Mouse (Mus musculus): Measurements from ENCODE around the gene Slc36a3. TPM values are rescaled to one million over a fixed set of nuclear protein-coding genes. Genes with fewer than 3 reads are reported as not detected.

Slc36a3 gene
- polyA plus RNA-seq, 1 experiment from 2014 or later, result not detected

- Histone ChIP-seq H3K36me3 (ENCODE audit: insufficient read depth) (no peaks in the 10 kb centered on the region), H3K9me3 (ENCODE audit: low read depth, low read length) (no peaks in the 10 kb centered on the region), H3K9ac (no peak overlapping the region), H3K4me1 (ENCODE audit: insufficient read depth) (no peaks in the 10 kb centered on the region), H3K4me3 (ENCODE audit: low read depth, low read length) (no peak overlapping the region), H3K27me3 (ENCODE audit: insufficient read depth, low read length) (no peaks in the 10 kb centered on the region), H3K4me2 (no peak overlapping the region), H3K27ac (ENCODE audit: low read depth) (no peak overlapping the region)
- 97% methylated on average over 1 of the region's 1 CpGs for WGBS
- DNase-seq (no peak), ATAC-seq (ENCODE audit: insufficient read depth) (no peak)
- TF ChIP-seq CTCF (IDR thresholded peaks at IDR 0.05; ENCODE audit: low read depth), result no peak
Measured at GRCm38 (mm10) chr11:55133204-55133603, 18.3 kb downstream of the Slc36a3 start.

GRCm38 (mm10) chr11:55131946-55132345, 19.6 kb downstream of the Slc36a3 start:
- 52% methylated on average over 1 of the region's 1 CpGs for WGBS
- no peak overlapping the region for H3K4me2 ChIP-seq
- no peaks in the 10 kb centered on the region for H3K9me3 ChIP-seq (ENCODE audit: low read depth, low read length)
- no peaks in the 10 kb centered on the region for H3K36me3 ChIP-seq (ENCODE audit: insufficient read depth)
- TF ChIP-seq CTCF (IDR thresholded peaks at IDR 0.05; ENCODE audit: low read depth), result no peak
- no peaks in the 10 kb centered on the region for H3K4me1 ChIP-seq (ENCODE audit: insufficient read depth)
- no peak overlapping the region for H3K9ac ChIP-seq
- H3K27ac ChIP-seq (ENCODE audit: low read depth), result no peak overlapping the region
- DNase-seq (no peak), ATAC-seq (ENCODE audit: insufficient read depth) (no peak)
- no peak overlapping the region for H3K4me3 ChIP-seq (ENCODE audit: low read depth, low read length)
- H3K27me3 ChIP-seq (ENCODE audit: insufficient read depth, low read length), result no peaks in the 10 kb centered on the region

- no peak overlapping the region for H3K9ac ChIP-seq
- H3K27ac ChIP-seq (ENCODE audit: low read depth), result no peak overlapping the region
- ATAC-seq (ENCODE audit: insufficient read depth) (no peak), DNase-seq (no peak)
- H3K36me3 ChIP-seq (ENCODE audit: insufficient read depth), result no peaks in the 10 kb centered on the region
- H3K4me2 ChIP-seq, result no peak overlapping the region
- WGBS, result 78% methylated on average over 11 of the region's 11 CpGs
- TF ChIP-seq CTCF (IDR thresholded peaks at IDR 0.05; ENCODE audit: low read depth), result no peak
- H3K4me3 ChIP-seq (ENCODE audit: low read depth, low read length), result no peak overlapping the region
- H3K9me3 ChIP-seq (ENCODE audit: low read depth, low read length), result no peaks in the 10 kb centered on the region
- no peaks in the 10 kb centered on the region for H3K4me1 ChIP-seq (ENCODE audit: insufficient read depth)
- no peaks in the 10 kb centered on the region for H3K27me3 ChIP-seq (ENCODE audit: insufficient read depth, low read length)
Measured at GRCm38 (mm10) chr11:55131077-55131742, 20.3 kb downstream of the Slc36a3 start.

- Histone ChIP-seq H3K4me3 (ENCODE audit: low read depth, low read length) (no peak overlapping the region), H3K9me3 (ENCODE audit: low read depth, low read length) (no peaks in the 10 kb centered on the region), H3K36me3 (ENCODE audit: insufficient read depth) (no peaks in the 10 kb centered on the region), H3K9ac (no peak overlapping the region), H3K27ac (ENCODE audit: low read depth) (no peak overlapping the region), H3K4me2 (no peak overlapping the region), H3K27me3 (ENCODE audit: insufficient read depth, low read length) (no peaks in the 10 kb centered on the region), H3K4me1 (ENCODE audit: insufficient read depth) (no peaks in the 10 kb centered on the region)
- ATAC-seq (ENCODE audit: insufficient read depth) (no peak), DNase-seq (no peak)
- no peak for TF ChIP-seq CTCF (IDR thresholded peaks at IDR 0.05; ENCODE audit: low read depth)
- WGBS, result 67% methylated on average over 3 of the region's 3 CpGs
Measured at GRCm38 (mm10) chr11:55128411-55128810, 23.1 kb downstream of the Slc36a3 start.

- Histone ChIP-seq H3K36me3 (ENCODE audit: insufficient read depth) (no peaks in the 10 kb centered on the region), H3K9ac (no peak overlapping the region), H3K4me3 (ENCODE audit: low read depth, low read length) (no peak overlapping the region), H3K4me2 (no peak overlapping the region), H3K27ac (ENCODE audit: low read depth) (no peak overlapping the region), H3K9me3 (ENCODE audit: low read depth, low read length) (no peaks in the 10 kb centered on the region), H3K27me3 (ENCODE audit: insufficient read depth, low read length) (no peaks in the 10 kb centered on the region), H3K4me1 (ENCODE audit: insufficient read depth) (no peaks in the 10 kb centered on the region)
- ATAC-seq (ENCODE audit: insufficient read depth) (no peak), DNase-seq (no peak)
- WGBS, result 68% methylated on average over 6 of the region's 6 CpGs
- no peak for TF ChIP-seq CTCF (IDR thresholded peaks at IDR 0.05; ENCODE audit: low read depth)
Measured at GRCm38 (mm10) chr11:55127937-55128336, 23.6 kb downstream of the Slc36a3 start.

GRCm38 (mm10) chr11:55126663-55127062, 24.8 kb downstream of the Slc36a3 start:
- no peaks in the 10 kb centered on the region for H3K4me1 ChIP-seq (ENCODE audit: insufficient read depth)
- no peak for ATAC-seq (ENCODE audit: insufficient read depth)
- no peaks in the 10 kb centered on the region for H3K9me3 ChIP-seq (ENCODE audit: low read depth, low read length)
- no peak overlapping the region for H3K27ac ChIP-seq (ENCODE audit: low read depth)
- no peaks in the 10 kb centered on the region for H3K36me3 ChIP-seq (ENCODE audit: insufficient read depth)
- DNase-seq, result no peak
- no peak for TF ChIP-seq CTCF (IDR thresholded peaks at IDR 0.05; ENCODE audit: low read depth)
- no peaks in the 10 kb centered on the region for H3K27me3 ChIP-seq (ENCODE audit: insufficient read depth, low read length)
- no peak overlapping the region for H3K4me2 ChIP-seq
- WGBS, result 68% methylated on average over 3 of the region's 3 CpGs
- no peak overlapping the region for H3K4me3 ChIP-seq (ENCODE audit: low read depth, low read length)
- no peak overlapping the region for H3K9ac ChIP-seq

GRCm38 (mm10) chr11:55121430-55121829, 30.1 kb downstream of the Slc36a3 start:
- Histone ChIP-seq H3K9me3 (ENCODE audit: low read depth, low read length) (no peaks in the 10 kb centered on the region), H3K27me3 (ENCODE audit: insufficient read depth, low read length) (no peaks in the 10 kb centered on the region), H3K4me1 (ENCODE audit: insufficient read depth) (no peaks in the 10 kb centered on the region), H3K9ac (no peak overlapping the region), H3K4me3 (ENCODE audit: low read depth, low read length) (no peak overlapping the region), H3K27ac (ENCODE audit: low read depth) (no peak overlapping the region), H3K36me3 (ENCODE audit: insufficient read depth) (no peaks in the 10 kb centered on the region), H3K4me2 (no peak overlapping the region)
- DNase-seq (no peak), ATAC-seq (ENCODE audit: insufficient read depth) (no peak)
- TF ChIP-seq CTCF (IDR thresholded peaks at IDR 0.05; ENCODE audit: low read depth), result no peak
- 79% methylated on average over 1 of the region's 1 CpGs for WGBS

All from lung, embryonic 14.5 days (tissue).